Mouse (Mus musculus): ENCODE data around the gene Tnr.

Tnr gene

DNA sequence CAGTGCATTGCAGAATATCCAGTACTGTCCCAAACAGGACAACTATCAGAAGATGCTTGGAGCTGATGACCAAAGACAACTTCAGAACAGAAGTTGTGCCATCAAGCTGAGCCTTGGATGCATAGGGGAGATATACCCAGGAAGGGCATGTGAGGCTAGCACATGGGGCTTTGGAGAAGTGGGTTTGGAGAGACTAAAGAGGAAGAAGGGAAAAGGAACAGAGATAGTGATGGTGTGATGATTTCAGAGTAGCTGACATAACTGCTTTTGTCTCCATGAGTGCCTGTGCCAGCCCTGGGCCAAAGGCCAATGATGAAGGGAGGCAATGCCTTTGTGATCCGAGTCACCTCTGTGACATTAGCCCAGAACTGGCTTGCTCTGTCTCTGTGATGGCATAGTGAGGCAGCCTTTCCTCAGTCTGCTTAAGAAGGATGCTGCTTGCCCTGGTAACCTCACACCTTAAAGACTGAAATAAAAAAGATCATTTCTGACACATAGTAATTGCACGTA lies 220.2 kb downstream of the Tnr start:
- Histone ChIP-seq H3K27me3 (ENCODE audit: control insufficient read depth, insufficient read depth, low read length, poor library complexity, severe bottlenecking) (no peaks in the 10 kb centered on the region), H3K36me3 (ENCODE audit: control insufficient read depth, insufficient read depth, low read length, poor library complexity, severe bottlenecking) (no peaks in the 10 kb centered on the region)
- no peak for DNase-seq (ENCODE audit: low read depth, low spot score)

DNA sequence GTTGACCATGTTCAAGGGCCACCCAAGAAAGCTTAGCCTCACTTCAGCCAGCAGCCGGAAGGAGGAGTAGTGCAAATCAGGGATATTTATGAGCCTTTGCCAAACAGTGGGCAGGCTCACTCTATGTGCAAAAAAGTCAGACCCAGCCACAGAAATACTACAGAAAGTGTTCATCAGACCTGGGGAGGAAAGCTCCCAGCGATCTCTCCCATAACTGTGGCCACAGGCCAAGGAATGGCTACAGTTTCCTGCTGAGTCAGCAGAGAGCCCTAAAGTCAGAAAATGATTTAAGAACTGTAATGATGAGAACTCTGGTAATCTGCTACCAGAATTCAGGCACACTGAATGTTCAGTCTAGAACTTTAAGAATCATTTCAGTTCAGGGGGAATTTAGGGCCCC lies 221.7 kb downstream of the Tnr start:
- no peak for DNase-seq (ENCODE audit: low read depth, low spot score)
- Histone ChIP-seq H3K27me3 (ENCODE audit: control insufficient read depth, insufficient read depth, low read length, poor library complexity, severe bottlenecking) (no peaks in the 10 kb centered on the region), H3K36me3 (ENCODE audit: control insufficient read depth, insufficient read depth, low read length, poor library complexity, severe bottlenecking) (no peaks in the 10 kb centered on the region)

DNA sequence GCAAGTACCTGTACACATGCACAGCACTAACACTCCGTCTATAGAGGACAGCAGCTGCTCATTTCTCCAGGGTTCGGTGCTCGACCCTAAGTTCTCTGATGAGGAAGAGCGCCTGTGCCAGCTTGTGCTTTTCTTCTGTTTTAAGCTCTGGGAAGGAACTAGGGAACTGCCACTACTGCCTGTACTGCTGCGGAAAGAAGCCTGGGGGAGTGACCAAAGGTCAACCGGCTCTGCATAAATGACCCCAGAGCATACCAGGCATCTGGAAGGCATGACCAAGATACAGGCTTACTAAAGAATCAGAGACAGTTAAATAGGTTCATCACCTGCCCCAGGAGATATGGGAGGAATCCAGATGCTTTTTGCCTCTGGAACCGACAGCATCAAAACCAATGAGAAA lies 224.4 kb downstream of the Tnr start:
- Histone ChIP-seq H3K36me3 (ENCODE audit: control insufficient read depth, insufficient read depth, low read length, poor library complexity, severe bottlenecking) (no peaks in the 10 kb centered on the region), H3K27me3 (ENCODE audit: control insufficient read depth, insufficient read depth, low read length, poor library complexity, severe bottlenecking) (no peaks in the 10 kb centered on the region)
- DNase-seq (ENCODE audit: low read depth, low spot score), result no peak

DNA sequence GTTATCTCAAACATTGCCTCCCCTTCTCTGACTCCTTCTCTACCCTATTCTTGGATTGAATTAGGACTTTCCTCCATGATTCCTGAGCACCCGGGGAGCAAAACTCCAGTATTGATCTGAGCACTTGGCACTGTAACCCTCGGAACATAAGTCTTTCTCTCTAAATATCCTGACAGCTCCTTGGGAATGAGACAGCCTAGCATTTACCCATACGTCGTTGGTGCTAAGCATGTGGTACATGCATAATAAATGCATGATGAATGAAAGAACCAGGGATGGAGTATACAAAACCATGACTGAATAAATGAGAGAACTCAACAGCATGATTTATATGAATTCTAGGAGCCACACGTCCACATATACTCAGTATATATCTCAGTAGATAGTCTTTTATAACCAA lies 226.8 kb downstream of the Tnr start:
- no peaks in the 10 kb centered on the region for H3K27me3 ChIP-seq (ENCODE audit: control insufficient read depth, insufficient read depth, low read length, poor library complexity, severe bottlenecking)
- no peaks in the 10 kb centered on the region for H3K36me3 ChIP-seq (ENCODE audit: control insufficient read depth, insufficient read depth, low read length, poor library complexity, severe bottlenecking)
- no peak for DNase-seq (ENCODE audit: low read depth, low spot score)

DNA sequence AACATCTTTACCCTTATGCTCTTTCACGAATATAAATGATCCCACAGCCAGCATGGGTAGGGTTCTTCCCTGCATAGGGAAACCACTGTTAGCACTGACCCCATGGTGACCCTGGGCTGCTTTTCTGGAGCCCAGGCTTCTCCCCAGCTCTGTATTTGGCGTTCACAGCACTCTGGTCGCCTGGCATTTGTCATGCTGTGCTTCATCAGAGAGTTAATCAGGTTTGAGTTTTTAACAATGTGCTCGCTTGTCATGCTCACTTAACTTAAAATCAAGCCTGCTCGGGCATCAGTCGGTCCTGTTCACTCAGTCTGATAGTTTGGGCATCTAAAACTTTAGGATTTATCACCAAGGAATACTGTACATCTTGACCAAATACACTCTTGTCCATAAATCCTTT lies 227.3 kb downstream of the Tnr start:
- DNase-seq (ENCODE audit: low read depth, low spot score), result no peak
- Histone ChIP-seq H3K36me3 (ENCODE audit: control insufficient read depth, insufficient read depth, low read length, poor library complexity, severe bottlenecking) (no peaks in the 10 kb centered on the region), H3K27me3 (ENCODE audit: control insufficient read depth, insufficient read depth, low read length, poor library complexity, severe bottlenecking) (no peaks in the 10 kb centered on the region)

DNA sequence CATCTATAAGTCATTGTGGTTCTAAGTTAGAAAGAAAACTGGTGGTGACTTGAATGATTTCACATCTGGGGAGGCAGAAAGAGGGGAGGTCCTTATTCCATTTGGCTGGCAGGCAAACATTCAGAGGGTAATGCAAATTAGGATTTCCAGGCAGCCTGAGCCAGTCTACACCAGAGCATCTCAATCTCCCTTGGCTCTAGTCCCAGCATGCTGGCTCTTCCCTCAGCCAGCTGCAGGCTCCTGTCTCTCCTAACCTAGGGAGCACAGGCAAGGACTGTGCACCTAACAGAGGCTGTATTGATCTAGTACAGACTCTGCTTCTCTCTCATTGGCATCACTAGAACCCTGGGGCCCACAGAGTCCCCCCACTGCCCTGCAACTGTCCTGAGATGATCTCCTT lies 237.4 kb downstream of the Tnr start:
- H3K36me3 ChIP-seq (ENCODE audit: control insufficient read depth, insufficient read depth, low read length, poor library complexity, severe bottlenecking), result no peaks in the 10 kb centered on the region
- DNase-seq (ENCODE audit: low read depth, low spot score), result no peak
- no peaks in the 10 kb centered on the region for H3K27me3 ChIP-seq (ENCODE audit: control insufficient read depth, insufficient read depth, low read length, poor library complexity, severe bottlenecking)

DNA sequence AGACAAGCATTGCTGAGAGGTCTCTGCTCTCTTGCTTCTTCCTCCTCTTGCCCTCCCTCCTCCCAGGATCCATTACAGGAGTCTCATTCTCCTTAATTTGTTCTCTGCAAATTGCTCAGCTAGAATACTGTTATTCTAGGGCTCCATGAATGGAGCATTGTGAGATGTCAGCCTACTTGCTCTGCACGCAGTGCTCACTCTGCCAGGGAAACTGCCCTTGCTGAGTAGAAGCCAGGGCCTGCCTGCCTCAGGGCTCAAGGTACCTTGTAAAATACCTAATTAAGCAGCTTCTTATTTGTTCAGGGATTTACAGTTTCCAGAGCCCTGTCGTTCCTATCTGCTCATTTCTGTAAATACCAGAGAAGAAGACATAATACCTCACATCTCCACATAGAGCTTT lies 240.3 kb downstream of the Tnr start:
- no peak for DNase-seq (ENCODE audit: low read depth, low spot score)
- Histone ChIP-seq H3K36me3 (ENCODE audit: control insufficient read depth, insufficient read depth, low read length, poor library complexity, severe bottlenecking) (no peaks in the 10 kb centered on the region), H3K27me3 (ENCODE audit: control insufficient read depth, insufficient read depth, low read length, poor library complexity, severe bottlenecking) (no peaks in the 10 kb centered on the region)

DNA sequence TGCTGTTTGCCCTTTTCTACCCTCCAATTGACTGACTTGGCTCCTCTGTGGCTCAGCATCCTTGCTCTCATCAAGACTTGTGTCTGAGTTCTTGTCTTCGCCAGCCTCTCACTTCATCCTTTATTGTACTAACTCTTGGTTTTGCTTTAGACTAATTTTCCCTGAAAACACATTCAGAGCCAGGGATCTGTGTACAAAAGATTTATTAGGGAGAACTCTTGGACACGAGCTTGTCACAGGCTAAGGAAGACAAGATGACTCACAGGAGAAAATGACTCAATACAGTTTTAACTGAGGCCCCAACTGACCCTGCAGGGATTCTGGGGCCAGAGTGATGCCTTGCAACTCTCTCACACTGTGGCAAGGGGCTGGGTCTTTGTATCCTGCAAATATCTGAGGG lies 241.3 kb downstream of the Tnr start:
- Histone ChIP-seq H3K27me3 (ENCODE audit: control insufficient read depth, insufficient read depth, low read length, poor library complexity, severe bottlenecking) (no peaks in the 10 kb centered on the region), H3K36me3 (ENCODE audit: control insufficient read depth, insufficient read depth, low read length, poor library complexity, severe bottlenecking) (no peaks in the 10 kb centered on the region)
- no peak for DNase-seq (ENCODE audit: low read depth, low spot score)

DNA sequence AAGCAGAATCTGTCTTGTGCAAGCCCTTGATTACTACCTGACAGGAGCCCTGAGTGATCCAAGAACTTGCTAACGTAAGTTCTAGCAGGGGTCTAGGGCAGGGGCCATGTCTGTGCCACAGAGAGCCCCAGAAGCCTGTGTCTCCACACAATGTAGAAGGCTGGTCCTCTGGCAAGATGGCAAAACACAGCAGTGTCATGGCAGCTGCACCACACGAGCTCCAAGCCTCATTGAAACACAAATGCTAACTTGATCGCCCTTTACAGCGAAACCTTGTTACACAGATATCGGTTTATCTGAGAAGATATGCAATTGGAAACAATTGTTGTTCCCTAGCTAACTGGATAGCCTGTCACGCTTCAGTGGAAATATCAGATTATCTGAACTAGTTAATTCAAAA lies 246.4 kb downstream of the Tnr start:
- no peak for DNase-seq (ENCODE audit: low read depth, low spot score)
- Histone ChIP-seq H3K27me3 (ENCODE audit: control insufficient read depth, insufficient read depth, low read length, poor library complexity, severe bottlenecking) (no peaks in the 10 kb centered on the region), H3K36me3 (ENCODE audit: control insufficient read depth, insufficient read depth, low read length, poor library complexity, severe bottlenecking) (no peaks in the 10 kb centered on the region)

DNA sequence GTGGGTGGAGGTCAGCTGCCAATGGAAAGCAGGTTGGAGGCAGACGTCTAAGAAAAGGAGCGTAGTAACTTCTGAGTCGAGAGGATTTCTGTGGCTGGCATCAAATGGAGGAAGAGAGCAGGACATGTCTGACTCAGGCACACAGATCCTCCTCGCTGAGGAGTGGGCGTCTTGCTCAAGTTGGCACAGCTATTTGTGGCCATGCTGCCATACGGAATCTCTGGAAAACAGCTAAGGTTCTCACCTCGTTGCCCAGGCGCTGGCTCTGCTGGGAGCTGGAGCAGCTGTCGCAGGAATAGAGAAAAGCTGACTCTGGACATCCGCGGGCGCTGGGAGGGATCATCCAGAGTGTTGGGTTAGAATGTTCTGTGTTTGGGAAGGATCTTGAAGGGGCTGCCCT lies 250.1 kb downstream of the Tnr start:
- DNase-seq (ENCODE audit: low read depth, low spot score), result no peak
- Histone ChIP-seq H3K27me3 (ENCODE audit: control insufficient read depth, insufficient read depth, low read length, poor library complexity, severe bottlenecking) (no peaks in the 10 kb centered on the region), H3K36me3 (ENCODE audit: control insufficient read depth, insufficient read depth, low read length, poor library complexity, severe bottlenecking) (no peaks in the 10 kb centered on the region)

DNA sequence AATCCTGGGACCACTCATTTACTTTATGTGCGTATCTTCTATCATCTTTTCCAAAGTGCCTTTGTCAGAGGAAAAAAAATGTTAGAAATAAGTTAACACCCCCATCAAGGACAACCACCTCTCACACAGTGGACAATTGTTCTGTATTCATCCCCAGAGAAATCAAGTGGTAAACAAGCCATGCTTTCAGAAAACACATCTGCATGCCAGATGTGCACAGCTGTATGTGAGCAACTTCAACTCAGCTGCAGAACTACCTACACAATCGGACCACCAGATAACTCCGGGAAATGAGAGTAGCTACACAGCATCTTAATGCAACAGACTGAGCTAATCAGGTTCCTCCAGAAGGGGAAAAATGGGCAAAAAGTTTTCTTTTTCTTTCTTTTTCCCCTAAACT lies 251.6 kb downstream of the Tnr start:
- no peak for DNase-seq (ENCODE audit: low read depth, low spot score)
- Histone ChIP-seq H3K36me3 (ENCODE audit: control insufficient read depth, insufficient read depth, low read length, poor library complexity, severe bottlenecking) (no peaks in the 10 kb centered on the region), H3K27me3 (ENCODE audit: control insufficient read depth, insufficient read depth, low read length, poor library complexity, severe bottlenecking) (no peaks in the 10 kb centered on the region)

DNA sequence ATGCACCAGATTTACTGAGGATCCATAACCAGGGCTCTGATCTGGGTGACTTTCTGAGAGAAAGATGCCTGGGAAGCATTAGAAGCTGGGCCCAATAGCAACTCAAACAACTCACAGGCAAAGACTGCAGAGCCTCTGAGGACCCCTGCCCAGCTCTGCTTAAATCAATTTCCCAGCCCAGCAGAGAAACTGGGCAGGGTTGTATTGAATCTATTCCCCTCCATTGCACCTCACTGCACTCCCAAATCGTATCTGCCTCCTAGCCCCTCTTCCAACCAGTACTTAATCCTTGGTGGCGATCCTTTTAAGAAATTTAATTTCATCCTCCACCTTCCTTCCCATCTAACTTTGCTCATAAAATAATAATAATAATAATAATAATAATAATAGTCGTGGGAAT lies 253.5 kb downstream of the Tnr start:
- no peaks in the 10 kb centered on the region for H3K36me3 ChIP-seq (ENCODE audit: control insufficient read depth, insufficient read depth, low read length, poor library complexity, severe bottlenecking)
- DNase-seq (ENCODE audit: low read depth, low spot score), result no peak
- H3K27me3 ChIP-seq (ENCODE audit: control insufficient read depth, insufficient read depth, low read length, poor library complexity, severe bottlenecking), result no peaks in the 10 kb centered on the region

DNA sequence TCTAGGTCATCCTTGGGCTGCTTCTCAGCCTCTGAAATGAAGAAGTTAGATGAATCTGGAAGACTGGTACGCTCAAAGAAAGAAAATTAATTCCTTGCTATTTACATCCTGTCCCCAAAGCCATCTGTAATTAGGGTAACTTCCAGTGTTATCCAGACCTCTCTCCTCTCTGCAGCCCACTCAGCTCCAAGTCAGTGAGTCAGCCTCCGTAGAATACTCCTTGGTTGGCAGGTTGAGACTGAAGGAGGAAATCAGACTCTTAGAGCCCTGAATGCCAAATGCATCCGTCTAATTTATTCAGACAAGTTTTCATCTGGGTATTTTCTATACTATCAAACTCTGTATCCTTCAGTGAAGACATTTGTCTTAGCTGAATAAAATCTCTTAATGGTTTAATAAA lies 255.9 kb downstream of the Tnr start:
- Histone ChIP-seq H3K27me3 (ENCODE audit: control insufficient read depth, insufficient read depth, low read length, poor library complexity, severe bottlenecking) (no peaks in the 10 kb centered on the region), H3K36me3 (ENCODE audit: control insufficient read depth, insufficient read depth, low read length, poor library complexity, severe bottlenecking) (no peaks in the 10 kb centered on the region)
- DNase-seq (ENCODE audit: low read depth, low spot score), result no peak

DNA sequence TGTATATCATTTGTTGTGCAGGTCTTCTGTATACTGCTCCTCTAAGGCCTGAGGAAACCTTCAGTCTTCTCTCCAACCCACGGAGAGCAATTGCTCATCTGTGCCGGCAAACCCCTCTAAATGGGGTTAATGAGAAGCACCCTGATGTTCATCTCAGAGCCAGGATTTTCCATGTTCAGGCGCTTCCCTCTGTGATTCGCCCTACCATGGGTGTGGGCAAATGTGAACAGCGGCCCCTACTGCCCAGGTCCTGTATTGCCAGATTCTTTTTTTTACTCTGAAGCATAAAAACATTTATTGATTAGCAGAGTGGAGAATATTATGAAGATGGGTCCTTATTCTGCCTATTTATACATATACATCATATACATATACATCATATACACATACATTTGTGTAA lies 260.3 kb downstream of the Tnr start:
- Histone ChIP-seq H3K36me3 (ENCODE audit: control insufficient read depth, insufficient read depth, low read length, poor library complexity, severe bottlenecking) (no peaks in the 10 kb centered on the region), H3K27me3 (ENCODE audit: control insufficient read depth, insufficient read depth, low read length, poor library complexity, severe bottlenecking) (no peaks in the 10 kb centered on the region)
- peak; percentile 5 for DNase-seq (ENCODE audit: low read depth, low spot score)

DNA sequence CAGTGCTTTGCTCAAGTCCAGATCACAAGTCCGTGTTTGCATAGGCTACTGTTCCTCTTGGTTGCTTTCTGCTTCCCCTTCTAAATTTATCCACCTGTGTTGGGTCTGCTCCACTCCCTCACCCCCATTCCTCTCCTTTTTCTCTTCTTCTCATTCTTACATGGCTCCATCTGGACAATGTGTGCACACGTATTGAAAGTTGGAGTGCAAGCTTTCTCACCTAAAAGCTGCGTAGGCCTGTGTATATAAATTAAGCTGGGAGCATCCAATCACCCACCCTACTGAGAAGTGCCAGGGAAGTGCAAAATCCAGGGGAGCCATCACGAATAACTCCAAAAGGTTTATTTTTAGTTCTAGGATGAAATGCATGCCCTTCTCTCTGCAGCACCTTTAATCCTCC lies 264.7 kb downstream of the Tnr start:
- DNase-seq (ENCODE audit: low read depth, low spot score), result no peak
- Histone ChIP-seq H3K36me3 (ENCODE audit: control insufficient read depth, insufficient read depth, low read length, poor library complexity, severe bottlenecking) (no peaks in the 10 kb centered on the region), H3K27me3 (ENCODE audit: control insufficient read depth, insufficient read depth, low read length, poor library complexity, severe bottlenecking) (no peaks in the 10 kb centered on the region)

DNA sequence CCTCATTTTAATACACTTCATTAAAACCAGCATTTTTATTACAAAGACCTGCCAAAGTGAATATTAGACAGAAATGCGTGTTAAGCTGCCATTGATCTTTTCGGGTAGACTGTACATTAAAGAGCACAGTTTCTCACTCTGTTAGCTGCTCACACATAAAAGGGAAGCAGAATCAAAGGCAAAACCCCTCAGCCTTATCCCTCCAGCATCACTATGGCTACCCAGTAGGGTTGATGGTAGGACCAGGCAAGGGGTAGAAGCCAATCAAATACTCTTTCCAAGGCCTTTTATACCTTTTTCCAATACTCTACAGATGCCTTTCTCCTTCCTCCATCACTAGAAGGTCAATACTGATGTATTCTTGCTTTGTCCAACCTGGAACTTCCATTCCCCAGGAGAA lies 269.0 kb downstream of the Tnr start:
- no peaks in the 10 kb centered on the region for H3K36me3 ChIP-seq (ENCODE audit: control insufficient read depth, insufficient read depth, low read length, poor library complexity, severe bottlenecking)
- H3K27me3 ChIP-seq (ENCODE audit: control insufficient read depth, insufficient read depth, low read length, poor library complexity, severe bottlenecking), result no peaks in the 10 kb centered on the region
- no peak for DNase-seq (ENCODE audit: low read depth, low spot score)

Data from splenic B cell, adult 2 months (primary cell).